Mouse (Mus musculus): ENCODE results near the gene Ksr2. TPM values are rescaled to one million over a fixed set of nuclear protein-coding genes. Genes with fewer than 3 reads are reported as not detected.
A peak's percentile ranks its signal among the peaks of the same experiment; 100 is the strongest.
"Not testable (repeated sequence)": the region's sequence is repeated elsewhere in the genome, so short reads cannot be mapped to it uniquely, and the experiment has no call there.

Ksr2 gene
- 9.1 TPM in 2 replicates for polyA plus RNA-seq (2012; rRNA removed)

DNA sequence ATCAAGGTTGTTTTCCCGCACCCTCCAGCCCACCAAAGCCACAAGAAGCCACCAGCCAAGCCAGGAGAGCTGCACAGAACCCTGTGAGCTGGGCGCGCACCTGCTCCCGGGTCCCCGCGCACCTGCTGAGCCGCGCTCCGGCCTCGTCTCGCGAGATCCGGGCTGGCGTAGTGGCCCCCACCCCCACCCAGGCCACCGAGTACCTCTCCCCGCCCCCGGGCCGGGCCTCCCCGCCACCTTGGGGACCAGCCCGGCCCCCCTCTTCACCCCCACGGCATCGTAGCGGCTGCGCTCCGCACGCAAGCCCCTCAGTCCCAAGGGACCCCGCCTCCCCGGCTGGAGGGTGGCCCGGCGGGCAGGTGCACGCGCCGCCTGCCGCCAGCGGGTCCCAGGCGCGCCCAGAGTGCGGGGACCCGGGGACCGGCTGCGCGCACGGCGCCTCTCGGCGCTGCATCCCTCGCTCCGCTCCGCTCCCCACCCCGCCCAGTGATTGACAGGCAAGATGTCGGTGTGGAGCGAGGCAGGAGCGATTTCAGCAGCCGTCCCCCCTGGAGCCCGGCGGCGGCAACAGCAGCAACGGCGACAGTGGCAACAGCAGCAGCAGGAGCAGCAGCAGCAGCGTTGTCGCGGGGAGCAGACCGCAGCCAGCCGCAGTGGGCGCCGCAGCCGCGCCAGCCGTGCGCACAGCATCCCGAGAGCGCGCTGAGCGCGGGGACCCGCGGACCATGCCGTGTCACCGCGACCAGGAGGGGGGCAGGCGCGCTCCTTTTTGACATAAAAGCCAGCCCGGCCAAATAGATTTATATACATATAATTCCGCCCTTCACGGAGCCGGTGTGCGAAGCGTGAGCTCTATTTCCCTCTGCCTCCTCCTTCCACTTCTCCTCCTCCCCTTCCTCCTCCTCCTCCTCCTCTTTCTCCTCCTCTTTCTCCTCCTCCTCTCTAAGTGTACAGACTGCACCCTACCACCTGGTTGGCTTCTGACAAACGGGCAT lies at the start of gene Ksr2:
Ksr2 (plus strand) TSS at position 494 of the 995 bp plus-strand sequence.
- Histone ChIP-seq H3K4me3 (ENCODE audit: insufficient read depth, low read length) (peak within 1 kb of the TSS; percentile 91), H3K27ac (ENCODE audit: insufficient read depth, low read length) (peak within 1 kb of the TSS; percentile 95), H3K4me1 (ENCODE audit: control insufficient read depth, insufficient read depth, low read length) (peaks cover 1% of the 10 kb centered on the region; the same call in 1 of the 2 replicates)
- TF ChIP-seq POLR2A (IDR thresholded peaks at IDR 0.05; ENCODE audit: extremely low read depth, insufficient read depth, low read length) (peak; percentile 78), CTCF (IDR thresholded peaks at IDR 0.05; ENCODE audit: extremely low read depth, insufficient read depth, low read length) (no peak)

DNA sequence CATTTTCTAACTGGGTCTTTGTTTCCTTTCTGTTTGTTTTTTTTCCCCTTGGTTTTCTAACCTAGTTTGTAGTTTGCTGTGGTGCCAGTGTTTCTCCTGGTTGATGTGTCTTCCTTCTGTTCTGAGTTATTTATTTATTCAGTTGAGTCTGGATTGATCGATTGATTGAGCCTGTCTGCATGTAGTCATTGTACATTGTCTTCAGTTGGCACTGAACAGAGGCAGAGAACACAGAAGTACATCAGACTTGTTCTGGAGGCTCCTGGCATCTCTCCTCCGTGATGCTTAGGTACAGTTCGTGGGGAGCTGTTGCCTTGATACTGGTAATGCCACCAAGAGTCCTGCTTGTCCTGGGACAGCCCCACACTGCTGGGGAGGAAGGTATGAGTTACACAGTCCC lies 49.0 kb upstream of the Ksr2 start:
- peaks cover 24% of the 10 kb centered on the region for H3K4me1 ChIP-seq (ENCODE audit: control insufficient read depth, insufficient read depth, low read length)
- H3K27ac ChIP-seq (ENCODE audit: insufficient read depth, low read length) = 0 out of 2 replicates have a peak overlapping the region, but pooled peaks have one; percentile 21
- TF ChIP-seq POLR2A (IDR thresholded peaks at IDR 0.05; ENCODE audit: extremely low read depth, insufficient read depth, low read length) (no peak), CTCF (IDR thresholded peaks at IDR 0.05; ENCODE audit: extremely low read depth, insufficient read depth, low read length) (no peak)
- no peak overlapping the region for H3K4me3 ChIP-seq (ENCODE audit: insufficient read depth, low read length)

DNA sequence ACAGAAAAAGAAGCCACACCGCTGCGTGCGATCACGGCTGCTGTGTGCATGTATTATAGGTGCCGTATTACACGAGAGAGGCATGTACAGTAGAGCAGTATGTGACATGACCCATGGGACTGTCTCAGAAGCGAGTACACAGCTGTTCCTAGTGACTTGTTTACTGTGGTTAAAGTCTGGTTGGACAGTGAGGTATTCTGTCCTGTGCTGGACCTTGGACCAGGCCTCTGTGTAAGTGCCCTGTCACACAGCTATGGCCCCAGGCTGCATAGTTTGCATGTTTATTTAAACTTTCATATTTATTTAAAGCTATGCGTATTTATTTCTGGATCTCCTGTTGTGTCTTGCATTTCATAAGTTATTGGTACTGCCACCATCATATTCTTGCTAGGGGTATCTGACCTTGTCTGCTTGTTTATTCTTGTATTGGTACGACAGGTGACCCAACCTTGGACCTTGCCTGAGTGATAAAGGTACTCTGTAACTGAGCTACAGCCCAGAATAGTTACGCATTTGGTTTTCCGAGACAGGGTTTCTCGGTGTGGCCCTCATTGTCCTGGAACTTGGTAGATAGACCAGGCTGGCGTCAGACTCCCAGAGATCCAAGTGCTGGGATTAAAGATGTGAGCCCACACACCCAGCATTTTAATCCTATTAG lies 47.8 kb upstream of the Ksr2 start:
- no peak overlapping the region for H3K27ac ChIP-seq (ENCODE audit: insufficient read depth, low read length)
- TF ChIP-seq POLR2A (IDR thresholded peaks at IDR 0.05; ENCODE audit: extremely low read depth, insufficient read depth, low read length) (no peak), CTCF (IDR thresholded peaks at IDR 0.05; ENCODE audit: extremely low read depth, insufficient read depth, low read length) (no peak)

DNA sequence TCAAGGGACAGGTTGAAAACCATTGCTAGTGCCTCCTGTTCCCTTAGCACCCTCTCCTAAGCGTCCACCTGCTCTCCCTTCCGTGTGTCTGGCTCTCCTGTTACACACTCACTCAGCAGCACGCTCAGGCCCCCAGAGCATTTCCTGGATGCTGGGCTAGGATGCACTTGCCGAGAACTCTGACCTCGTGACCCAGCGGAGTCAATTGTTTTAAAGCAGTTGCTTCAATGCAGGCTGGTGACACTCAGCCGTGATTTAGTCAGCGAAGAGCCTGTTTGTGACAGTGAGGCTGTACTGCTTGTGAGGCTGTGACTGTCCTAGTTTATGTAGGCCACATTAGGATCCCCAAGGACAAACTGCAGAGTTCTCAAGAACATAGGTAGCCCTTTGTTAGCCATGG lies 46.6 kb upstream of the Ksr2 start:
- H3K4me1 ChIP-seq (ENCODE audit: control insufficient read depth, insufficient read depth, low read length) = peaks cover 10% of the 10 kb centered on the region
- H3K27ac ChIP-seq (ENCODE audit: insufficient read depth, low read length) = no peak overlapping the region
- H3K4me3 ChIP-seq (ENCODE audit: insufficient read depth, low read length) = no peak overlapping the region
- no peak for TF ChIP-seq CTCF (IDR thresholded peaks at IDR 0.05; ENCODE audit: extremely low read depth, insufficient read depth, low read length)
- no peak for TF ChIP-seq POLR2A (IDR thresholded peaks at IDR 0.05; ENCODE audit: extremely low read depth, insufficient read depth, low read length)

More for the DNA sequence above, 47.8 kb upstream of the Ksr2 start:
- Histone ChIP-seq H3K4me1 (ENCODE audit: control insufficient read depth, insufficient read depth, low read length) (peaks cover 17% of the 10 kb centered on the region), H3K4me3 (ENCODE audit: insufficient read depth, low read length) (no peak overlapping the region)

DNA sequence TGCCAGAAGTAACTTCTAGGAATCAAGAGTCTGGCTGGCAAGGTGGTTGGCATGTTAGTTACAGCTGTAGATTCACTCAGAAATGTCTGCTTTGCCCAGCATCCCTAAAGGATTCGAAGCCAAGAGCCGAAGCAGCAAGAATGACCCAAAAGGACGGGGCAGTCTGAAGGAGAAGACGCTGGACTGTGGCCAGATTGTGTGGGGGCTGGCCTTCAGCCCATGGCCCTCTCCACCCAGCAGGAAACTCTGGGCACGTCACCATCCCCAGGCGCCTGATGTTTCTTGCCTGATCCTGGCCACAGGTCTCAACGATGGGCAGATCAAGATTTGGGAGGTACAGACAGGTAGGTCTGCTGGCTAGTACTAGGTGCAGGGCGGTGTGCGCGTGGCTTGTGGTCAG lies 43.2 kb upstream of the Ksr2 start:
- Histone ChIP-seq H3K4me1 (ENCODE audit: control insufficient read depth, insufficient read depth, low read length) (peaks cover 10% of the 10 kb centered on the region), H3K4me3 (ENCODE audit: insufficient read depth, low read length) (no peak overlapping the region), H3K27ac (ENCODE audit: insufficient read depth, low read length) (no peak overlapping the region)
- TF ChIP-seq POLR2A (IDR thresholded peaks at IDR 0.05; ENCODE audit: extremely low read depth, insufficient read depth, low read length) = no peak
- TF ChIP-seq CTCF (IDR thresholded peaks at IDR 0.05; ENCODE audit: extremely low read depth, insufficient read depth, low read length) = no peak

DNA sequence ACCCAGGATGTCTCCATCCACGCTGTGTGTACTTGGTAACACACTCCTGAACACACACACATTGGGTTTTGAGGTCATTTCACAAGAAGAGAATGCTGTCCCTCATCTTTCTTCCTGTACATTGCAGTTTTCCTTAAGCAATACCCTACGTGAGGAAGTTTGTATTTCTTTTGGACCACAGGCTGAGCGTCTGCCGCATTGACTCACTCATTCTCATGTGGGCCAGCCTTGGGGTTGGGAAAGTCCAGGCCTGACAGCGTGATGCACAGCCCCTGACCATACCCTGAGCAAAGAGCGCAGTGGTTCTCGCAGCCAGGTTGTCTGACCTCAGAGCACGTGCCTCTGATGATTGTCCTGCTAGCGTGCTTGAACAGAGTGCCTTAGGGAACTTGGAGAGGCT lies 40.4 kb upstream of the Ksr2 start:
- Histone ChIP-seq H3K4me1 (ENCODE audit: control insufficient read depth, insufficient read depth, low read length) (peaks cover 16% of the 10 kb centered on the region), H3K4me3 (ENCODE audit: insufficient read depth, low read length) (no peak overlapping the region), H3K27ac (ENCODE audit: insufficient read depth, low read length) (no peak overlapping the region)
- TF ChIP-seq CTCF (IDR thresholded peaks at IDR 0.05; ENCODE audit: extremely low read depth, insufficient read depth, low read length) (no peak), POLR2A (IDR thresholded peaks at IDR 0.05; ENCODE audit: extremely low read depth, insufficient read depth, low read length) (no peak)

DNA sequence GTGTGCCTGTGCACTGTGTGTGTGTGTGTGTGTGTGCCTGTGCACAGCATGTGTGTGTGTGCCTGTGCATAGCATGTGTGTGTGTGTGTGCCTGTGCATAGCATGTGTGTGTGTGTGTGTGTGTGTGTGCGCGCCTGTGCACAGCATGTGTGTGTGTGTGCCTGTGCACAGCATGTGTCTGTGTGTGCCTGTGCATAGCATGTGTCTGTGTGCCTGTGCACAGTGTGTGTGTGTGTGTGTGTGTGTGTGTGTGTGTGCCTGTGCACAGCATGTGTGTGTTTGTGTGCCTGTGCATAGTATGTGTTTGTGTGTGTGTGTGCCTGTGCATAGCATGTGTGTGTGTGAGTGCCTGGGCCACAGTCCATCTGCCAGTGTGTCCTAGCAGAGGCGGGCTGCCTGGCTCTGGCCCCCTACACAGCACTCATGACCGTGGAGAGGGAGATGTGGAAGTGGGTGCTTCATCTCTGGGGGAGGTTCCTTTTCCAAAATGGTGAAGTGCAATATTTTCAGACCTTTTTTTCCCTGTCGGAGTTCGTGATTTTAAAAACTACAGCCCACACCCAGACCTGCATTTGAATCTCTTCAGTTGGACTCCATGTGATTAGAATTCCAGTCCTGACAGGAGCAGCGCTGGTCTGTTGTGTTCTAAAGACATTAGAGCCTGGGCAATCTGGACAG lies 39.3 kb upstream of the Ksr2 start:
- peaks cover 16% of the 10 kb centered on the region for H3K4me1 ChIP-seq (ENCODE audit: control insufficient read depth, insufficient read depth, low read length)
- peak overlapping the region; percentile 56; the same call in 1 of the 2 replicates for H3K27ac ChIP-seq (ENCODE audit: insufficient read depth, low read length)
- TF ChIP-seq POLR2A (IDR thresholded peaks at IDR 0.05; ENCODE audit: extremely low read depth, insufficient read depth, low read length) (no peak), CTCF (IDR thresholded peaks at IDR 0.05; ENCODE audit: extremely low read depth, insufficient read depth, low read length) (no peak)
- H3K4me3 ChIP-seq (ENCODE audit: insufficient read depth, low read length) = no peak overlapping the region

DNA sequence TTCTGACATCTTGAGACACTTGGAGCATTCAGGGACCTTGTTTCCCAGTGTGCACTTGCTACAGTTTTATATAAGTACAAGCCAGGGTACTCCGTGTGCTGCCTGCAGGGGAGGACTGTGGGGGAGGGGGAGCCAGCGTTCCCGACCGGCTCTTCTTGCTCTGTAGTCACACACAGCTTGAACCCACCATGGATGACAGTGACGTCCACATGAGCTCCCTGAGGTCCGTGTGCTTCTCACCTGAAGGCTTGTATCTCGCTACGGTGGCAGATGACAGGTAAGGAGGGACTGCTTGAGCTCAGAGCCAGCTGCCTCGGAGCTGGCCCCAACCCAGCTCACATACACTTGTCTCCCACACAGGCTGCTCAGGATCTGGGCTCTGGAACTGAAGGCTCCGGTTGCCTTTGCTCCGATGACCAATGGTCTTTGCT lies 37.5 kb upstream of the Ksr2 start:
- peaks cover 16% of the 10 kb centered on the region for H3K4me1 ChIP-seq (ENCODE audit: control insufficient read depth, insufficient read depth, low read length)
- no peak for TF ChIP-seq CTCF (IDR thresholded peaks at IDR 0.05; ENCODE audit: extremely low read depth, insufficient read depth, low read length)
- 0 out of 2 replicates have a peak, but pooled peaks have one; percentile 31 for TF ChIP-seq POLR2A (IDR thresholded peaks at IDR 0.05; ENCODE audit: extremely low read depth, insufficient read depth, low read length)
- H3K4me3 ChIP-seq (ENCODE audit: insufficient read depth, low read length) = no peak overlapping the region
- H3K27ac ChIP-seq (ENCODE audit: insufficient read depth, low read length) = peak overlapping the region; percentile 56; the same call in 1 of the 2 replicates

DNA sequence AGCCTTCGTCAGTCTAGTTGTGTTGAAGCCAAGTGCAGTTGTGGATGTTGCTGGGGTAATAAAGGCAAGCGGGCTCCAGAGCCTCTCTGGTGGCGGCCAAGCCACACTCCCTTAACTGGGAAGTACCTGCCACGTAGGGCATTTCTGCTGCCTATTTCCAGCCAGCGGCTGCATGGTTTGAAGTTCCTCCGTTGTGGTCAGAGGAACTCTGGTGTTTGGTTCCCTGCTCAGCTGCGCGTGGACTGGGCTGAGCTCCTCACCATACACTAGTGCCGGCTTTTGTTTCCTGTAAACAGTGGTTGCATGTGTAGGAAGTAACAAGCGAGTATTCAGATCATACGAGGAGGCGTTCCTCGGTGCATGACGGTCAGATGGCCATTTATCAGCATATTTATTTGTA lies 36.1 kb upstream of the Ksr2 start:
- H3K4me3 ChIP-seq (ENCODE audit: insufficient read depth, low read length); H3K27ac ChIP-seq (ENCODE audit: insufficient read depth, low read length): not testable (repeated sequence)
- H3K4me1 ChIP-seq (ENCODE audit: control insufficient read depth, insufficient read depth, low read length) = peaks cover 16% of the 10 kb centered on the region
